ENCODE assay signal across 26 mouse cellular contexts in genomic region chr4:148052976-148053375, GRCm38 (mm10). TPM values are rescaled to one million over a fixed set of nuclear protein-coding genes. Genes with fewer than 3 reads are reported as not detected.
A peak's percentile ranks its signal among the peaks of the same experiment; 100 is the strongest.
DNase-seq lines count a peak whose midpoint lies in the region; ATAC-seq and TF ChIP-seq lines count a peak whose summit lies in the region.
"Had no signal": no experiment of that assay in that cellular context is flagged by ENCODE, and none has a peak within 500 bp of the region (broad histone marks: within the 10 kb centered on the region; RNA-seq: fewer than 3 reads in every experiment).

No protein-coding gene starts in this region.

- peak overlapping the region; percentile 87 for H3K27ac ChIP-seq in layer of hippocampus, adult 2 months
- H3K27ac ChIP-seq in intestine, postnatal 0 days (ENCODE audit: low read depth, low read length), result no peak overlapping the region
- H3K27ac ChIP-seq in stomach, postnatal 0 days (replicated peaks), result no peak overlapping the region
- H3K27ac ChIP-seq: forebrain, embryonic 10.5 days; heart, embryonic 13.5 days; hindbrain, embryonic 13.5 days; limb, embryonic 15.5 days; liver, embryonic 15.5 days; midbrain, embryonic 10.5 days; neural tube, embryonic 12.5 days had no signal

- no peak overlapping the region for H3K4me3 ChIP-seq in layer of hippocampus, adult 2 months
- no peak overlapping the region for H3K4me3 ChIP-seq in lung, adult 2 months (replicated peaks; ENCODE audit: extremely low read depth, low read depth, low read length)
- no peak overlapping the region for H3K4me3 ChIP-seq in intestine, postnatal 0 days (ENCODE audit: low read depth, low read length)
- no peak overlapping the region for H3K4me3 ChIP-seq in stomach, postnatal 0 days (ENCODE audit: low read depth, low read length)
- H3K4me3 ChIP-seq: forebrain, embryonic 10.5 days; heart, embryonic 13.5 days; hindbrain, embryonic 13.5 days; limb, embryonic 15.5 days; liver, embryonic 15.5 days; midbrain, embryonic 10.5 days; neural tube, embryonic 12.5 days had no signal

- no peak for TF ChIP-seq CTCF in layer of hippocampus, adult 2 months (conservative IDR thresholded peaks at IDR 0.05)
- TF ChIP-seq CTCF in lung, adult 2 months (IDR thresholded peaks at IDR 0.05; ENCODE audit: insufficient read depth, low read length), result no peak
- no peak for TF ChIP-seq CTCF in intestine, postnatal 0 days (IDR thresholded peaks at IDR 0.05; ENCODE audit: low read depth)
- no peak for TF ChIP-seq CTCF in stomach, postnatal 0 days (IDR thresholded peaks at IDR 0.05; ENCODE audit: low read depth)

- no peak for TF ChIP-seq POLR2A in lung, adult 2 months (IDR thresholded peaks at IDR 0.05; ENCODE audit: borderline replicate concordance, extremely low read depth, low read depth, low read length)

- H3K4me1 ChIP-seq in lung, adult 2 months (ENCODE audit: control insufficient read depth, insufficient read depth, low read length), result no peaks in the 10 kb centered on the region
- no peaks in the 10 kb centered on the region for H3K4me1 ChIP-seq in intestine, postnatal 0 days (replicated peaks; ENCODE audit: control insufficient read depth, insufficient read depth, low read length)
- no peaks in the 10 kb centered on the region for H3K4me1 ChIP-seq in stomach, postnatal 0 days (replicated peaks; ENCODE audit: control insufficient read depth, insufficient read depth)
- H3K4me1 ChIP-seq: heart, embryonic 13.5 days; hindbrain, embryonic 13.5 days; limb, embryonic 15.5 days; midbrain, embryonic 10.5 days; neural tube, embryonic 12.5 days had no signal

- H3K9me3 ChIP-seq in intestine, postnatal 0 days (ENCODE audit: control insufficient read depth), result no peaks in the 10 kb centered on the region
- no peaks in the 10 kb centered on the region for H3K9me3 ChIP-seq in stomach, postnatal 0 days (ENCODE audit: control insufficient read depth, low read length)
- H3K9me3 ChIP-seq: forebrain, embryonic 10.5 days; heart, embryonic 13.5 days; hindbrain, embryonic 13.5 days; limb, embryonic 15.5 days; liver, embryonic 15.5 days; midbrain, embryonic 10.5 days; neural tube, embryonic 12.5 days had no signal

- peaks cover 84% of the 10 kb centered on the region for H3K36me3 ChIP-seq in intestine, postnatal 0 days (ENCODE audit: control insufficient read depth, insufficient read depth)
- peaks cover 44% of the 10 kb centered on the region for H3K36me3 ChIP-seq in stomach, postnatal 0 days (ENCODE audit: control insufficient read depth, insufficient read depth, low read length)

- no peak overlapping the region for H3K4me2 ChIP-seq in intestine, postnatal 0 days (replicated peaks; ENCODE audit: low read depth)
- no peak overlapping the region for H3K4me2 ChIP-seq in stomach, postnatal 0 days (replicated peaks; ENCODE audit: low read depth)
- H3K4me2 ChIP-seq: heart, embryonic 13.5 days; hindbrain, embryonic 13.5 days; limb, embryonic 15.5 days; liver, embryonic 15.5 days; neural tube, embryonic 12.5 days had no signal

- no peak for TF ChIP-seq EP300 in stomach, postnatal 0 days (optimal IDR thresholded peaks at IDR 0.05)

- ATAC-seq in intestine, postnatal 0 days, result 0 out of 2 replicates have a peak, but pooled peaks have one; percentile 11
- peak; percentile 63 for ATAC-seq in stomach, postnatal 0 days (ENCODE audit: low FRiP score, low TSS enrichment)
- ATAC-seq: inflammation-experienced regulatory T-cells, adult 6 months had no signal

- no peak for DNase-seq in layer of hippocampus, adult 2 months (ENCODE audit: low spot score in 2 of 2)
- no peak for DNase-seq in layer of hippocampus, postnatal 10 days (ENCODE audit: low spot score in 2 of 2)
- DNase-seq in lung, postnatal 36 days, result peak; percentile 51
- no peak for DNase-seq in lung, adult 2 months
- DNase-seq in stomach, postnatal 0 days (ENCODE audit: low spot score), result peak; percentile 34
- DNase-seq in kidney, postnatal 4 days, result no peak
- DNase-seq: adrenal gland, adult 2 months; cerebellum, adult 11-12 months; gastrocnemius, postnatal 10 days; heart, adult 18-20 months; kidney, postnatal 25 days; retina, postnatal 1 day; spleen, adult 18-20 months; thymus, adult 18-20 months; thymus, postnatal 36 days had no signal

- WGBS in lung, adult 2 months, result 74% methylated on average over 2 of the region's 2 CpGs
- 62% methylated on average over 2 of the region's 2 CpGs for WGBS in intestine, postnatal 0 days
- 63% methylated on average over 2 of the region's 2 CpGs for WGBS in stomach, postnatal 0 days

- H3K27me3 ChIP-seq in intestine, postnatal 0 days (replicated peaks; ENCODE audit: control insufficient read depth, insufficient read depth, low read length), result no peaks in the 10 kb centered on the region
- H3K27me3 ChIP-seq in stomach, postnatal 0 days (ENCODE audit: control insufficient read depth, insufficient read depth, low read length), result no peaks in the 10 kb centered on the region
- H3K27me3 ChIP-seq: heart, embryonic 13.5 days; hindbrain, embryonic 13.5 days; limb, embryonic 15.5 days; liver, embryonic 15.5 days; neural tube, embryonic 12.5 days had no signal

- no peak overlapping the region for H3K9ac ChIP-seq in intestine, postnatal 0 days (ENCODE audit: low read depth, low read length)
- H3K9ac ChIP-seq in stomach, postnatal 0 days (ENCODE audit: low read length), result no peak overlapping the region
- H3K9ac ChIP-seq: heart, embryonic 13.5 days; hindbrain, embryonic 13.5 days; limb, embryonic 15.5 days; liver, embryonic 15.5 days; neural tube, embryonic 12.5 days had no signal

RNA-seq across cellular contexts. Expression of gene Mthfr, which starts 14.1 kb away (rescaled TPM):
- 10 to 100 TPM; 33.5 to 37.2 TPM for total RNA-seq in layer of hippocampus, adult 2 months (2021)
- total RNA-seq in layer of hippocampus, postnatal 10 days (2021), result 10 to 100 TPM; 23.3 to 24.9 TPM
- 34.8 and 38.9 TPM in 2 replicates for polyA plus RNA-seq in lung, adult 2 months (2012; rRNA removed)
- 11.7 and 12.6 TPM in 2 replicates for polyA plus RNA-seq in intestine, postnatal 0 days (2015; fragmentation: Nextera tagmentation; extraction: Ambion mirVana)
- 8.2 and 8.7 TPM in 2 replicates for polyA plus RNA-seq in stomach, postnatal 0 days (2015; fragmentation: Nextera tagmentation; extraction: Ambion mirVana)

RNA-seq across cellular contexts. Expression of gene Clcn6, which starts 14.4 kb away (rescaled TPM):
- 10 to 100 TPM; 77.0 to 77.6 TPM for total RNA-seq in layer of hippocampus, adult 2 months (2021)
- 10 to 100 TPM; 67.8 to 70.3 TPM for total RNA-seq in layer of hippocampus, postnatal 10 days (2021)
- polyA plus RNA-seq in lung, adult 2 months (2012; rRNA removed), result 14.1 and 14.9 TPM in 2 replicates
- polyA plus RNA-seq in intestine, postnatal 0 days (2015; fragmentation: Nextera tagmentation; extraction: Ambion mirVana), result 2.5 and 3.1 TPM in 2 replicates
- 1.8 and 2.1 TPM in 2 replicates for polyA plus RNA-seq in stomach, postnatal 0 days (2015; fragmentation: Nextera tagmentation; extraction: Ambion mirVana)

RNA-seq across cellular contexts. Expression of gene Agtrap, which starts 34.9 kb away (rescaled TPM):
- 1 to 10 TPM; 7.2 to 9.8 TPM for total RNA-seq in layer of hippocampus, adult 2 months (2021)
- 1 to 10 TPM; 5.5 to 7.3 TPM for total RNA-seq in layer of hippocampus, postnatal 10 days (2021)
- polyA plus RNA-seq in lung, adult 2 months (2012; rRNA removed), result 50.1 and 56.8 TPM in 2 replicates
- polyA plus RNA-seq in intestine, postnatal 0 days (2015; fragmentation: Nextera tagmentation; extraction: Ambion mirVana), result 27.7 and 31.3 TPM in 2 replicates
- 23.2 and 26.9 TPM in 2 replicates for polyA plus RNA-seq in stomach, postnatal 0 days (2015; fragmentation: Nextera tagmentation; extraction: Ambion mirVana)

RNA-seq across cellular contexts. Expression of gene Nppa, which starts 52.5 kb away (rescaled TPM):
- not detected for total RNA-seq in layer of hippocampus, adult 2 months (2021)
- total RNA-seq in layer of hippocampus, postnatal 10 days (2021), result under 1 TPM in 1 of 2 experiments, not detected in 1; 0.43 TPM
- polyA plus RNA-seq in lung, adult 2 months (2012; rRNA removed), result 31.3 and 55.1 TPM in 2 replicates
- 1.4 TPM in 2 replicates for polyA plus RNA-seq in intestine, postnatal 0 days (2015; fragmentation: Nextera tagmentation; extraction: Ambion mirVana)
- 0.30 and 0.74 TPM in 2 replicates for polyA plus RNA-seq in stomach, postnatal 0 days (2015; fragmentation: Nextera tagmentation; extraction: Ambion mirVana)
- total RNA-seq: adrenal gland, adult 2 months; gastrocnemius, postnatal 10 days; MEL had no signal
- polyA plus RNA-seq: adrenal gland, adult 2 months; C2C12; inflammation-experienced regulatory T-cells, adult 6 months; limb, embryonic 15.5 days had no signal

Comparison
In these comparisons a context has a peak if more than half of its experiments do, and no peak if none do; other contexts are left out.
1. DNase-seq: peak in lung, postnatal 36 days (single experiment) and stomach, postnatal 0 days (single experiment); none in layer of hippocampus, adult 2 months (0 of 2), layer of hippocampus, postnatal 10 days (0 of 2), lung, adult 2 months (single experiment) and kidney, postnatal 4 days (0 of 2).